Mouse (Mus musculus): ENCODE results near the gene Zfp106.

The Zfp106 gene

GRCm38 (mm10) chr2:120476277-120477087 lies 87.2 kb downstream of the Zfp106 start:
- no peak for DNase-seq (ENCODE audit: low read depth, low spot score)

GRCm38 (mm10) chr2:120470856-120471255 lies 92.8 kb downstream of the Zfp106 start:
- DNase-seq (ENCODE audit: low read depth, low spot score) = no peak

- no peak for DNase-seq (ENCODE audit: low read depth, low spot score)
These were observed 93.9 kb downstream of the Zfp106 start for GRCm38 (mm10) chr2:120469715-120470114.

GRCm38 (mm10) chr2:120469220-120469619 lies 94.4 kb downstream of the Zfp106 start:
- DNase-seq (ENCODE audit: low read depth, low spot score) = no peak

- no peak for DNase-seq (ENCODE audit: low read depth, low spot score)
These were observed 95.6 kb downstream of the Zfp106 start for GRCm38 (mm10) chr2:120468011-120468410.

- no peak for DNase-seq (ENCODE audit: low read depth, low spot score)
These were observed 98.3 kb downstream of the Zfp106 start for GRCm38 (mm10) chr2:120465397-120465785.

- no peak for DNase-seq (ENCODE audit: low read depth, low spot score)
These were observed 98.8 kb downstream of the Zfp106 start for GRCm38 (mm10) chr2:120464732-120465396.

- no peak for DNase-seq (ENCODE audit: low read depth, low spot score)
These were observed 99.6 kb downstream of the Zfp106 start for GRCm38 (mm10) chr2:120464091-120464490.

GRCm38 (mm10) chr2:120463328-120463727 lies 100.3 kb downstream of the Zfp106 start:
- no peak for DNase-seq (ENCODE audit: low read depth, low spot score)

GRCm38 (mm10) chr2:120460216-120460615 lies 103.4 kb downstream of the Zfp106 start:
- no peak for DNase-seq (ENCODE audit: low read depth, low spot score)
